Mouse (Mus musculus) liver, postnatal 0 days (tissue): Measurements from ENCODE around the gene Hnrnpul1. TPM values are rescaled to one million over a fixed set of nuclear protein-coding genes. Genes with fewer than 3 reads are reported as not detected.

ENCODE experiments used
- ATAC-seq: fragments of 200-750 bp; cut with Nextera tagmentation; 2 replicates; pipeline ENCODE4 v1.8.0; 2017; ENCODE audit warnings: mild to moderate bottlenecking, moderate library complexity
- DNase-seq: peaks from one replicate; pipeline ENCODE4 v3.0.0-alpha.2; 2016
- H3K27ac ChIP-seq: fragments of 300-500 bp; sonication (generic); 2 replicates; pipeline ENCODE4 v1.5.1; 2014; ENCODE audit warnings: antibody characterized with exemption, moderate library complexity, mild to moderate bottlenecking, low read depth
- H3K27me3 ChIP-seq: fragments of 300-500 bp; sonication (generic); 2 replicates; pipeline ENCODE4 v1.6.1; 2014; ENCODE audit warnings: low read length, control low read depth, mixed read lengths; ENCODE audit not compliant: insufficient read depth
- H3K36me3 ChIP-seq: fragments of 300-500 bp; sonication (generic); replicated peaks from 2 replicates; pipeline ENCODE4 v1.6.1; 2014; ENCODE audit warnings: mild to moderate bottlenecking, control low read depth, low read length, moderate library complexity, mixed read lengths; ENCODE audit not compliant: insufficient read depth
- H3K4me1 ChIP-seq: fragments of 300-500 bp; sonication (generic); 2 replicates; pipeline ENCODE4 v1.6.1; 2014; ENCODE audit warnings: antibody characterized with exemption, mild to moderate bottlenecking, control low read depth; ENCODE audit not compliant: insufficient read depth
- H3K4me2 ChIP-seq: fragments of 300-500 bp; sonication (generic); 2 replicates; pipeline ENCODE4 v1.6.1; 2014; ENCODE audit warnings: low read depth, mild to moderate bottlenecking, low read length, moderate library complexity, mixed read lengths
- H3K4me3 ChIP-seq: fragments of 300-500 bp; sonication (generic); 2 replicates; pipeline ENCODE4 v1.5.1; 2014; ENCODE audit warnings: low read depth, low read length
- H3K9ac ChIP-seq: fragments of 300-500 bp; sonication (generic); replicated peaks from 2 replicates; pipeline ENCODE4 v1.6.1; 2014; ENCODE audit warnings: mild to moderate bottlenecking, moderate library complexity
- H3K9me3 ChIP-seq: fragments of 300-500 bp; sonication (generic); 2 replicates; pipeline ENCODE4 v1.6.1; 2016; ENCODE audit warnings: mild to moderate bottlenecking, control low read depth, low read length, mixed read lengths
- CTCF ChIP-seq: sonication (generic); IDR thresholded peaks from 2 replicates; pipeline ENCODE4 v1.5.1; 2016; ENCODE audit warnings: antibody characterized with exemption, low read depth
- EP300 ChIP-seq: IDR thresholded peaks from 2 replicates; pipeline ENCODE4 v1.6.1; 2016; ENCODE audit warnings: antibody characterized with exemption, low read depth, mild to moderate bottlenecking
- WGBS: fragments of 180-500 bp; shearing (Covaris S2); extraction: QIAGEN DNeasy Blood & Tissue Kit; methylation state at CpG from one replicate; pipeline ENCODE4 v1.1.7; 2014; ENCODE audit not compliant: insufficient replicate concordance; 5-methylcytosine and 5-hydroxymethylcytosine counted together
- polyA plus RNA-seq: library from polyadenylated mRNA; unstranded; fragments of >200 nt; fragmentation: Nextera tagmentation; extraction: Ambion mirVana; gene quantifications from 2 replicates; pipeline ENCODE4 v1.2.1, GENCODE M21; 2015

Gene Hnrnpul1
- 21.4 and 22.6 TPM in 2 replicates for polyA plus RNA-seq

GRCm38 (mm10) chr7:25754738-25755467 is at the start of gene Hnrnpul1:
Gene Hnrnpul1, minus strand, starts transcription at chr7:25754757.
- Histone ChIP-seq H3K9me3 (no peaks in the 10 kb centered on the region), H3K9ac (peak within 1 kb of the TSS; percentile 94), H3K27ac (peak within 1 kb of the TSS; percentile 98), H3K4me1 (peaks cover 28% of the 10 kb centered on the region), H3K4me3 (peak within 1 kb of the TSS; percentile 79), H3K27me3 (no peaks in the 10 kb centered on the region), H3K36me3 (peaks cover 19% of the 10 kb centered on the region), H3K4me2 (peak within 1 kb of the TSS; percentile 92)
- under 1% methylated on average over 52 of the region's 55 CpGs for WGBS
- DNase-seq (peak; percentile 98), ATAC-seq (peak; percentile 86)
- peak; percentile 64 for TF ChIP-seq CTCF
- peak; percentile 73 for TF ChIP-seq EP300

GRCm38 (mm10) chr7:25803460-25803859 is 48.9 kb upstream of the Hnrnpul1 start:
- Histone ChIP-seq H3K4me1 (peaks cover 3% of the 10 kb centered on the region; the same call in 1 of the 2 replicates), H3K4me3 (no peak overlapping the region), H3K36me3 (no peaks in the 10 kb centered on the region), H3K27me3 (no peaks in the 10 kb centered on the region), H3K4me2 (no peak overlapping the region), H3K9me3 (no peaks in the 10 kb centered on the region; the same call in 1 of the 2 replicates), H3K27ac (no peak overlapping the region), H3K9ac (no peak overlapping the region)
- WGBS: 82% methylated on average over 13 of the region's 13 CpGs
- ATAC-seq: no peak
- DNase-seq: no peak
- TF ChIP-seq CTCF: no peak
- TF ChIP-seq EP300: no peak

DNA sequence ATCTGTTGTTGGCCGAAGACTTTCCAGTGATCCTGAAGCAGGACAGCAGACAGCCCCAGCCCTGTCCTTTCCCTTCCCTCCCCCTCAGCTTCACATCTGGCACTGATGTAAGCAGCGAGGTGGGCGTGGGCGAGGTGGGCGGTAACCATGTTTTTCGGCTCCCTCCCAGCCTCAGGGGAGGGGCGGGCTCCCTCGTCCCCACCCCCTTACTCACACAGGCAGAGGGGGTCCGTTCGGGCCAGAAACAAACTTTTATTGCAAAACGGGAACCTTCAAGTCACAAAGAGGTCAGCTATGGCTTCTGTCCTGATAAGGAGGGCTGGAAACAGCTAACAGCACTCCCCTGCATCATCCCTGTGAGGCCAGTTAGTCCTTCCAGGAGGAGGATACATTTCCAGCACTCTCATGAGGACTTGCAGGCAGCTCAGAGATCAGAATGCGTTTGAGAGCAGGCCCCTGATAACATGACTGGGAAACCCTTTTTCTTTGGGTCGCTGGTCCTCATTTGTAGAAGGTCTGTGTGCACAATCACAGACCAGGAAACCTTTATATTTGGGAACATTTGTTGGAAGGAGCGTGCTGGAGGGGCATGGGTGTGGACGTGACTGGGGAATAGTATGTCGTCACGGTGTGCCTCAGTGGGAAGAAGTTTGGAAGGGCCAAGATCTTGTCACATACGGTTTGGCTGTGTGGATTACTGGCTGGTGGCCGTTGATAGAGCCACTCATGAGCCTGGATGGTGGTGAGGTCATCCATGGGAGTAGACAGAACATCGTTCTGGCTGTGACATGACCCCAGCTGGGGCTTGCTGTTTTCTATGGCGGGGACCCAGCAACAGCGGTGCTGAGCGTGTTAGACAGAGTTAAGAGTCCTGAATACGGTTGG is 47.9 kb upstream of the Hnrnpul1 start:
- H3K36me3 ChIP-seq: no peaks in the 10 kb centered on the region
- DNase-seq (peak; percentile 63), ATAC-seq (peak; percentile 49)
- H3K9ac ChIP-seq: no peak overlapping the region
- peak overlapping the region; percentile 44; the same call in 1 of the 2 replicates for H3K27ac ChIP-seq
- H3K4me1 ChIP-seq: peaks cover 3% of the 10 kb centered on the region; the same call in 1 of the 2 replicates
- H3K4me3 ChIP-seq: no peak overlapping the region
- TF ChIP-seq CTCF: no peak
- TF ChIP-seq EP300: no peak
- 0 out of 2 replicates have a peak overlapping the region, but pooled peaks have one; percentile 32 for H3K4me2 ChIP-seq
- WGBS: 35% methylated on average over 24 of the region's 24 CpGs
- no peaks in the 10 kb centered on the region for H3K27me3 ChIP-seq
- H3K9me3 ChIP-seq: peaks cover 2% of the 10 kb centered on the region; the same call in 1 of the 2 replicates

DNA sequence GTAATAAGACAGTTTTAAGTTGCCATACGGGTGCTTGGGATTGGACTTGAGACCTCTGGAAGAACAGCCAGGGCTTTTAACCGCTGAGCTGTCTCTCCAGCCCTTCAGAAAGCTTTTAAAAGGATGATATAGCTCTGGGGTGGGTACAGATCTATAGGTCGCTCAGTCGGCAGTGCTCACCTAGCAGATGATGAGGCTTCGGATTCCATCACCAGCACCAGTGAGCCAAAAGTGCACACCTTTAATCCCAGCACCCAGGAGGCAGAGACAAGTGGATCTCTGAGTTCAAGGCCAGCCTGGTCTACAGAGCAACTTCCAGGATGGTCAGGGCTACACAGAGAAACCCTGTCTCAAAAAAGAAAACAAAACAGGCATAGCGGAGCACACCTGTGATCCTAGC is 46.5 kb upstream of the Hnrnpul1 start:
- peaks cover 3% of the 10 kb centered on the region; the same call in 1 of the 2 replicates for H3K4me1 ChIP-seq
- no peak overlapping the region for H3K9ac ChIP-seq
- ATAC-seq: no peak
- peaks cover 2% of the 10 kb centered on the region; the same call in 1 of the 2 replicates for H3K9me3 ChIP-seq
- no peak for TF ChIP-seq CTCF
- TF ChIP-seq EP300: no peak
- H3K27me3 ChIP-seq: no peaks in the 10 kb centered on the region
- H3K27ac ChIP-seq: no peak overlapping the region
- DNase-seq: no peak
- no peak overlapping the region for H3K4me2 ChIP-seq
- 74% methylated on average over 6 of the region's 6 CpGs for WGBS
- no peaks in the 10 kb centered on the region for H3K36me3 ChIP-seq
- no peak overlapping the region for H3K4me3 ChIP-seq

- no peak for TF ChIP-seq CTCF
- no peak for TF ChIP-seq EP300
- no peak overlapping the region for H3K4me3 ChIP-seq
- H3K36me3 ChIP-seq: no peaks in the 10 kb centered on the region
- no peak; the same call in 1 of the 2 replicates for ATAC-seq
- H3K9me3 ChIP-seq: peaks cover 2% of the 10 kb centered on the region; the same call in 1 of the 2 replicates
- WGBS: 76% methylated on average over 1 of the region's 1 CpGs
- H3K4me1 ChIP-seq: peaks cover 3% of the 10 kb centered on the region; the same call in 1 of the 2 replicates
- no peak overlapping the region for H3K9ac ChIP-seq
- H3K27me3 ChIP-seq: no peaks in the 10 kb centered on the region
- H3K4me2 ChIP-seq: no peak overlapping the region
- no peak for DNase-seq
- no peak overlapping the region for H3K27ac ChIP-seq
Measured at GRCm38 (mm10) chr7:25799369-25799768, 44.8 kb upstream of the Hnrnpul1 start.

DNA sequence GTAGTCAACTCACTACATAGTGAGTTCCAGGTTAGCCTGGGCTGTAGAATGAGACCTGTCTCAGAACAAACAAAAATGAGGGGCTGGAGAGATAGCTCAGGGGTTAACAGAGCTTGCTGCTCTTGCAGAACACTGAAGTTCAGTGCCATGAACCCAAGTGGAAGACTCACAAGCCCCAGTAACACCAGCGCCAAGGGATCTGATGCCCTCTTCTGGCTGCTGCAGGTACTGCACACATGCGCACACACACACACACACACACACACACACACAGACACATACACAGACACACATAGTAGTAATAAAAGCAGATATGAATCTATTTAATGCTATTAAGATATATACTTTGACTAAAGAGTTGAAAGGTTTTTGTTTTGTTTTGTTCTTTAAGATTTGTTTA is 44.0 kb upstream of the Hnrnpul1 start:
- Histone ChIP-seq H3K36me3 (no peaks in the 10 kb centered on the region), H3K27me3 (no peaks in the 10 kb centered on the region), H3K27ac (no peak overlapping the region), H3K4me2 (no peak overlapping the region), H3K4me3 (no peak overlapping the region), H3K9ac (no peak overlapping the region), H3K4me1 (peaks cover 3% of the 10 kb centered on the region; the same call in 1 of the 2 replicates), H3K9me3 (peaks cover 2% of the 10 kb centered on the region; the same call in 1 of the 2 replicates)
- DNase-seq (no peak), ATAC-seq (no peak)
- 76% methylated on average over 2 of the region's 2 CpGs for WGBS
- TF ChIP-seq CTCF (peak; percentile 48), EP300 (no peak)
